Mouse (Mus musculus) megakaryocyte, embryonic 14.5 days (primary cell): ENCODE data around the gene Ethe1.

Experiments used
- FLI1 ChIP-seq: IDR thresholded peaks from 2 replicates; pipeline ENCODE4 v1.6.1; 2012; ENCODE audit warnings: low read length, inconsistent platforms, mixed read lengths
- GATA1 ChIP-seq: IDR thresholded peaks from 3 replicates; pipeline ENCODE4 v1.6.1; 2012; ENCODE audit warnings: mixed read lengths, low read length, inconsistent platforms, borderline replicate concordance

DNA sequence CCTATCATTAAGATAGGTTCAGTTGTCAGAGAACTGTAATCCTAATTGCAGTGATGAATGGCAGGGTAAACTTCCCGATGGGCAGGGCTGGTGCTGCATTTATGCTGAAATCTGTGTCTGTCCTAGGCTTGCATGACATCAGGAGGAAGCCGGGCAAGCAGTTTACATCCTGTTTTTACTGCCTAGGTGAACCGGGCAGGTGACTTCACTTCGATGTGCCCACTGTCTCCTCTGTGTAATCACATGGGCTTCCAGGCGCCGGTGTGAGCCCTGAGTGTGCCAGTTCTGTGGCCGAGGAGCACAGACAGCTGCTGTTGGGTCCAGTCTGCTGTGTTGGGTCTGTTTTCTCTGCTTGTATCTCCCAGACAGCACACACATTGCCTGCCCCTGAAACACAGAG lies 59.1 kb downstream of the Ethe1 start:
- TF ChIP-seq GATA1 = no peak
- no peak for TF ChIP-seq FLI1
